Mouse (Mus musculus) heart, postnatal 14 days (tissue): ENCODE measurements around the gene H2-DMa. TPM values are rescaled to one million over a fixed set of nuclear protein-coding genes. Genes with fewer than 3 reads are reported as not detected.

ENCODE experiments used
- DNase-seq, 2 experiments: peaks; one replicate each; pipeline ENCODE4 v3.0.0; 2021 to 2022
- intact Hi-C: fragments of 180-260 bp; cut with DNase I; formaldehyde crosslinking; loops from one replicate; pipeline ENCODE4 v1.15.1; 2025
- total RNA-seq, 2 experiments: library from RNA; stranded (reverse); gene quantifications; 2 replicates each; pipeline ENCODE4 v1.2.3; 2021

H2-DMa gene
- total RNA-seq, 2 experiments from 2014 or later, result 3.5 to 4.0 TPM

- intact Hi-C loops, result no loop called here
Measured at GRCm38 (mm10) chr17:34185526-34185925, 66.2 kb downstream of the H2-DMa start.

GRCm38 (mm10) chr17:34186885-34187260 lies 67.5 kb downstream of the H2-DMa start:
- DNase-seq, result no peak
- intact Hi-C loops, result loop anchor here (2.0 kb wide), 1 partner anchor 18 kb away; no protein-coding TSS in a partner anchor

More at GRCm38 (mm10) chr17:34185526-34185925, 66.2 kb downstream of the H2-DMa start:
- no peak for DNase-seq

- peak; percentile 97 to 99 for DNase-seq
- intact Hi-C loops, result loop anchor here (2.0 kb wide), 1 partner anchor 17 kb away; no protein-coding TSS in a partner anchor
Measured at GRCm38 (mm10) chr17:34187261-34187916, 68.0 kb downstream of the H2-DMa start, which contains the start of the genes Tap1 and Psmb9. Gene Tap1 (plus strand): TSS chr17:34187553. Gene Psmb9 (minus strand): TSS chr17:34187764.

- DNase-seq, result peak; percentile 33 to 57
- intact Hi-C loops, result no loop called here
Measured at GRCm38 (mm10) chr17:34188010-34188409, 68.7 kb downstream of the H2-DMa start.

Other genes starting within 250 kb of the H2-DMa start
- not detected for gene Gm7029, start 245.7 kb upstream of the H2-DMa start, total RNA-seq
- 1 to 10 TPM; 4.1 to 5.8 TPM for gene Kifc1, start 228.9 kb upstream of the H2-DMa start, total RNA-seq
- gene Platr17, start 214.4 kb upstream of the H2-DMa start, total RNA-seq, result not detected
- 10 to 100 TPM; 11.3 to 13.7 TPM for gene Daxx, start 210.1 kb upstream of the H2-DMa start, total RNA-seq
- 100 to 1,000 TPM in 1 of 2 experiments, 10 to 100 TPM in 1; 92.8 to 100 TPM for gene Tapbp, start 203.6 kb upstream of the H2-DMa start, total RNA-seq
- gene Zbtb22, start 203.6 kb upstream of the H2-DMa start, total RNA-seq, result 10 to 100 TPM; 16.8 to 20.3 TPM
- gene Rgl2, start 190.0 kb upstream of the H2-DMa start, total RNA-seq, result 10 to 100 TPM; 54.7 to 58.6 TPM
- 10 to 100 TPM; 62.7 to 73.7 TPM for gene Pfdn6, start 179.2 kb upstream of the H2-DMa start, total RNA-seq
- 10 to 100 TPM; 10.4 to 11.5 TPM for gene Wdr46, start 178.9 kb upstream of the H2-DMa start, total RNA-seq
- 1 to 10 TPM; 2.2 to 2.9 TPM for gene B3galt4, start 168.1 kb upstream of the H2-DMa start, total RNA-seq
- gene Vps52, start 163.7 kb upstream of the H2-DMa start, total RNA-seq, result 10 to 100 TPM; 35.0 to 37.8 TPM
- gene Rps18, start 163.5 kb upstream of the H2-DMa start, total RNA-seq, result 100 to 1,000 TPM; 417 to 479 TPM
- gene H2-K1, start 119.2 kb upstream of the H2-DMa start, total RNA-seq, result 10 to 100 TPM; 56.5 to 61.2 TPM
- gene Ring1, start 94.9 kb upstream of the H2-DMa start, total RNA-seq, result 10 to 100 TPM; 12.2 to 14.6 TPM
- gene H2-Ke6, start 91.5 kb upstream of the H2-DMa start, total RNA-seq, result 10 to 100 TPM; 80.6 to 88.2 TPM
- gene Slc39a7, start 87.9 kb upstream of the H2-DMa start, total RNA-seq, result 10 to 100 TPM; 63.2 to 63.3 TPM
- 10 to 100 TPM; 41.9 to 44.7 TPM for gene Rxrb, start 87.7 kb upstream of the H2-DMa start, total RNA-seq
- gene Col11a2, start 80.1 kb upstream of the H2-DMa start, total RNA-seq, result 1 to 10 TPM; 1.5 to 2.7 TPM
- under 1 TPM; 0.33 to 0.54 TPM for gene H2-Oa, start 27.2 kb upstream of the H2-DMa start, total RNA-seq
- gene Brd2, start 3.1 kb downstream of the H2-DMa start, total RNA-seq, result 10 to 100 TPM; 93.2 to 99.4 TPM
- gene H2-DMb2, start 23.8 kb downstream of the H2-DMa start, total RNA-seq, result 1 to 10 TPM in 1 of 2 experiments, under 1 TPM in 1; 0.96 to 1.6 TPM
- 1 to 10 TPM; 1.4 to 1.8 TPM for gene H2-DMb1, start 33.5 kb downstream of the H2-DMa start, total RNA-seq
- 1 to 10 TPM; 5.4 to 5.5 TPM for gene Tap1, start 68.0 kb downstream of the H2-DMa start, total RNA-seq
- gene Psmb9, start 68.2 kb downstream of the H2-DMa start, total RNA-seq, result 1 to 10 TPM; 6.5 to 7.2 TPM
- 10 to 100 TPM in 1 of 2 experiments, 1 to 10 TPM in 1; 8.9 to 13.0 TPM for gene Psmb8, start 78.2 kb downstream of the H2-DMa start, total RNA-seq
- 10 to 100 TPM; 18.9 to 20.7 TPM for gene Tap2, start 84.0 kb downstream of the H2-DMa start, total RNA-seq
- under 1 TPM; 0.88 TPM for gene H2-Ob, start 119.4 kb downstream of the H2-DMa start, total RNA-seq
- gene H2-Ab1, start 138.1 kb downstream of the H2-DMa start, total RNA-seq, result 10 to 100 TPM in 1 of 2 experiments, 1 to 10 TPM in 1; 6.6 to 12.7 TPM
- gene H2-Aa, start 168.3 kb downstream of the H2-DMa start, total RNA-seq, result 10 to 100 TPM in 1 of 2 experiments, 1 to 10 TPM in 1; 7.0 to 13.1 TPM
- gene H2-Eb1, start 186.3 kb downstream of the H2-DMa start, total RNA-seq, result 10 to 100 TPM in 1 of 2 experiments, 1 to 10 TPM in 1; 5.8 to 11.8 TPM
- under 1 TPM in 1 of 2 experiments, not detected in 1; 0.10 TPM for gene H2-Eb2, start 206.1 kb downstream of the H2-DMa start, total RNA-seq
- under 1 TPM; 0.27 to 0.33 TPM for gene Btnl2, start 235.3 kb downstream of the H2-DMa start, total RNA-seq